Mouse (Mus musculus): ENCODE data around the gene Rer1.

GRCm38 (mm10) chr4:155118278-155118677 is 32.1 kb upstream of the Rer1 start:
- no peak for TF ChIP-seq CTCF (IDR thresholded peaks at IDR 0.05; ENCODE audit: borderline replicate concordance, control insufficient read depth, extremely low read depth, insufficient read depth, low read length, poor library complexity)
- no peak for TF ChIP-seq POLR2A (IDR thresholded peaks at IDR 0.05; ENCODE audit: control insufficient read depth, extremely low read depth, insufficient read depth, low read length, poor library complexity)

All from thymus, adult 2 months (tissue).